Mouse (Mus musculus): ENCODE data around the gene Ndufaf2.

GRCm38 (mm10) chr13:108044222-108044941 is 114.0 kb downstream of the Ndufaf2 start, which contains the start of gene Smim15:
- TF ChIP-seq CTCF (conservative IDR thresholded peaks at IDR 0.05; ENCODE audit: low read length): no peak
- no peak for TF ChIP-seq NANOG (IDR thresholded peaks at IDR 0.05; ENCODE audit: borderline replicate concordance, low read length)

Data from E14TG2a.4 (cell line).